Comparison of ENCODE assay signal across 17 mouse cellular contexts in the genomic region with DNA sequence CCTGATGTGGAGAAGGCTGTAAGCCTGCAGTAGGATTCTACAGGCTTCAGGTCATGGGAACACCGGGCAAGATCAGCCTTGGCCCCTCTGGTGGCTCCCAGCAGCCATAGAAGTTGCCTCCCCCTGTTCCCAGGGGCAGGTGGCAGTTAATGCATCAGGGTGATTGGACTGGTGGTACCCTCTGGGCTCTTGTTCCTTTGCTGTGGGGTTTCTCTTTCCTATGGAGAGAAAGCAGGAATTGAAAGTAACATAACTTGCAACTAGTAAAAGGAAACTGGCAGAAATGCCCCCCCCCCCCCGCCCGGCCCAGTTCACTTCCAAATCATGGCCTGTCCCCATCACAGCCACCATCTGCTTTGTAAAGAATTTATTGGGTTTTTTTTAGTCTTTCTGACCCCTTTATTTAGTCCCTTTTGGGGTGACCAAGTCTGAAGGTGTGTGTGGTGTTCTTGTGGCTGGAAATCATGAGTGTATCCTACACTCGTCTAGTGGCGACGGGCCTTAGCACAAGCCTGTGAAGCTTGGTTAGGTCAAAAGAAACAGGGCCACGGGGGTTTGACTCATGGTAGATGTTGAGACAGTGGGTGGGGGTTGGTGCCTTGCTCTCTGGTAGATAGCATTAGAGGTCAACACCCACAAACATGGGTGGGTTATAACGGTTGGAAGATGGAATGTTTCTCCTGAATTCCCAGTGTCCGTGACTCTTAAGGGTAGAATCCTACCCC.
A peak's percentile ranks its signal among the peaks of the same experiment; 100 is the strongest.
DNase-seq lines count a peak whose midpoint lies in the region; ATAC-seq and TF ChIP-seq lines count a peak whose summit lies in the region.
"Had no signal": no experiment of that assay in that cellular context is flagged by ENCODE, and none has a peak within 500 bp of the region (broad histone marks: within the 10 kb centered on the region; RNA-seq: fewer than 3 reads in every experiment).

No protein-coding gene starts in this region.

- no peaks in the 10 kb centered on the region; the same call in 1 of the 2 replicates for H3K36me3 ChIP-seq in liver, adult 2 months (ENCODE audit: control insufficient read depth, insufficient read depth, low read length)
- peaks cover 16% of the 10 kb centered on the region for H3K36me3 ChIP-seq in liver, embryonic 11.5 days (ENCODE audit: control insufficient read depth, insufficient read depth, low read length)

- 84% methylated on average over 9 of the region's 9 CpGs for WGBS in liver, adult 2 months
- WGBS in liver, embryonic 11.5 days: 85% methylated on average over 9 of the region's 9 CpGs
- 79% methylated on average over 9 of the region's 9 CpGs for WGBS in bone marrow, adult 2 months

- no peak for ATAC-seq in liver, embryonic 11.5 days (replicated peaks; ENCODE audit: low FRiP score)
- ATAC-seq in megakaryocyte, adult 5-6 weeks (ENCODE audit: poor library complexity, severe bottlenecking): peak; percentile 63
- ATAC-seq: forebrain, postnatal 0 days; intestine, embryonic 16.5 days had no signal

- H3K4me3 ChIP-seq in liver, adult 2 months (ENCODE audit: insufficient read depth, low read depth, low read length): no peak overlapping the region
- H3K4me3 ChIP-seq in liver, embryonic 11.5 days (ENCODE audit: low read depth, low read length): no peak overlapping the region
- no peak overlapping the region for H3K4me3 ChIP-seq in bone marrow, adult 2 months (replicated peaks; ENCODE audit: control insufficient read depth, low read depth, low read length)
- no peak overlapping the region for H3K4me3 ChIP-seq in brown adipose tissue, adult 24 weeks (ENCODE audit: insufficient read depth, low read depth, low read length)
- H3K4me3 ChIP-seq: hindbrain, embryonic 15.5 days had no signal

- no peaks in the 10 kb centered on the region for H3K27me3 ChIP-seq in liver, adult 2 months (ENCODE audit: control insufficient read depth, insufficient read depth, low read length)
- H3K27me3 ChIP-seq in liver, embryonic 11.5 days (replicated peaks; ENCODE audit: control insufficient read depth, insufficient read depth, low read length): no peaks in the 10 kb centered on the region
- H3K27me3 ChIP-seq: hindbrain, embryonic 15.5 days had no signal

- TF ChIP-seq CTCF in liver, adult 2 months (IDR thresholded peaks at IDR 0.05; ENCODE audit: low read depth, low read length): no peak
- no peak for TF ChIP-seq CTCF in bone marrow, adult 2 months (IDR thresholded peaks at IDR 0.05; ENCODE audit: control insufficient read depth, insufficient read depth, low read length)

- no peak for DNase-seq in liver, adult 2 months (ENCODE audit: extremely low read depth, low read depth, low spot score)
- no peak for DNase-seq in liver, embryonic 11.5 days (ENCODE audit: low spot score)
- DNase-seq in cerebellum, adult 18-20 months: no peak
- no peak for DNase-seq in thymus, adult 18-20 months
- DNase-seq: adrenal gland, postnatal 36 days; cerebellum, postnatal 25 days; forebrain, postnatal 0 days; heart, postnatal 36 days; layer of hippocampus, adult 9-11 months; right cerebral cortex, postnatal 25 days; thymus, postnatal 4 days had no signal

- H3K9ac ChIP-seq in liver, adult 2 months (ENCODE audit: low read depth, low read length): no peak overlapping the region
- H3K9ac ChIP-seq in liver, embryonic 11.5 days (ENCODE audit: low read depth, low read length): no peak overlapping the region
- H3K9ac ChIP-seq: forebrain, postnatal 0 days; hindbrain, embryonic 15.5 days had no signal

- H3K4me1 ChIP-seq in liver, adult 2 months (ENCODE audit: control insufficient read depth, insufficient read depth, low read length): peaks cover 3% of the 10 kb centered on the region
- peaks cover 36% of the 10 kb centered on the region for H3K4me1 ChIP-seq in liver, embryonic 11.5 days (replicated peaks; ENCODE audit: control insufficient read depth, insufficient read depth, low read length)
- H3K4me1 ChIP-seq in bone marrow, adult 2 months (ENCODE audit: control insufficient read depth, insufficient read depth, low read length): peaks cover 2% of the 10 kb centered on the region
- peaks cover 22% of the 10 kb centered on the region for H3K4me1 ChIP-seq in brown adipose tissue, adult 24 weeks (ENCODE audit: control insufficient read depth, insufficient read depth, insufficient read length, low read length)

- no peaks in the 10 kb centered on the region; the same call in 1 of the 2 replicates for H3K79me2 ChIP-seq in liver, adult 2 months (ENCODE audit: control insufficient read depth, insufficient read depth, low read length)

- no peak overlapping the region for H3K4me2 ChIP-seq in liver, embryonic 11.5 days
- H3K4me2 ChIP-seq: hindbrain, embryonic 15.5 days had no signal

- H3K9me3 ChIP-seq in liver, embryonic 11.5 days (ENCODE audit: control insufficient read depth, low read length): no peaks in the 10 kb centered on the region
- H3K9me3 ChIP-seq: hindbrain, embryonic 15.5 days had no signal

- no peak for TF ChIP-seq POLR2A in liver, adult 2 months (IDR thresholded peaks at IDR 0.05; ENCODE audit: extremely low read depth, insufficient read depth, low read length)
- TF ChIP-seq POLR2A in bone marrow, adult 2 months (IDR thresholded peaks at IDR 0.05; ENCODE audit: borderline replicate concordance, control insufficient read depth, low read depth, low read length): no peak

- H3K27ac ChIP-seq in liver, adult 2 months (replicated peaks; ENCODE audit: insufficient read depth, low read depth, low read length): peak overlapping the region; percentile 37; the same call in 1 of the 2 replicates
- H3K27ac ChIP-seq in liver, embryonic 11.5 days (ENCODE audit: low read depth, low read length): no peak overlapping the region
- H3K27ac ChIP-seq in bone marrow, adult 2 months (ENCODE audit: control insufficient read depth, insufficient read depth, low read depth, low read length, poor library complexity): peak overlapping the region; percentile 65
- peak overlapping the region; percentile 41 for H3K27ac ChIP-seq in brown adipose tissue, adult 24 weeks (replicated peaks; ENCODE audit: low read depth, low read length)
- H3K27ac ChIP-seq: hindbrain, embryonic 15.5 days; kidney, postnatal 0 days had no signal
